Mouse (Mus musculus): ENCODE results near the gene Gata3. TPM values are rescaled to one million over a fixed set of nuclear protein-coding genes. Genes with fewer than 3 reads are reported as not detected.

Gene Gata3
- total and polyA plus RNA-seq, 3 experiments, result 0.08 to 0.63 (median 0.11) TPM

DNA sequence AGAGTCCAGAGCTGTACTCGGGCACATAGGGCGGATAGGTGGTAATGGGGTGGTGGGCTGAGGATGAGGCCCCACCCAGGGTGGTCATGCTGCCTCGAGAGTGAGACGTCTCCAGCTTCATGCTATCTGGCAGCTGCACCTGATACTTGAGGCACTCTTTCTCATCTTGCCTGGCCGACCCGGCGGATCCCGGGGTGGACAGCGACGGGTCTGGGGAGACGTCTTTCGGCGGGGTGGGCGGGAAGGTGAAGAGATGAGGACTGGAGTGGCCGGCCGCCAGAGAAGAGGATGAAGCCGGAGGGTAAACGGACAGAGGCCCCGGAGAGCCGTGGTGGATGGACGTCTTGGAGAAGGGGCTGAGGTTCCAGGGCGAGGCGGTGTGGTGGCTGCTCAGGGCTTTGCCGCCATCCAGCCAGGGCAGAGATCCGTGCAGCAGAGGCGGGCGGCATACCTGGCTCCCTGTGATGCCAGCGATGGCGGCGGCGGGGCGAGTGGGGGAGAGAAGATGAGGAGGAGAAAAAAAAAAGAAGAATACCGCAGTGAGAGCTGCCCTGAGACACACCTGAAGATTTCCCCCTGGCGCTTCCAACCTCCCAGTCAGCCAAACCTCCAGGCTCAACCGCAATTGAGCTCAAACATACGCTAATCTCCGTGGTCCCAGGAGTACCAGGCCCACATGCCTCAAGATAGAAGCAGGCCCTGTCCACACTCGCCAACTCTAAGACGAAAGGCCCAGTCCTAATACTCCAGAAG, 15.2 kb downstream of the Gata3 start:
- Histone ChIP-seq H3K27me3 (replicated peaks) (no peaks in the 10 kb centered on the region), H3K27ac (ENCODE audit: insufficient read depth, low read depth) (no peak overlapping the region)

DNA sequence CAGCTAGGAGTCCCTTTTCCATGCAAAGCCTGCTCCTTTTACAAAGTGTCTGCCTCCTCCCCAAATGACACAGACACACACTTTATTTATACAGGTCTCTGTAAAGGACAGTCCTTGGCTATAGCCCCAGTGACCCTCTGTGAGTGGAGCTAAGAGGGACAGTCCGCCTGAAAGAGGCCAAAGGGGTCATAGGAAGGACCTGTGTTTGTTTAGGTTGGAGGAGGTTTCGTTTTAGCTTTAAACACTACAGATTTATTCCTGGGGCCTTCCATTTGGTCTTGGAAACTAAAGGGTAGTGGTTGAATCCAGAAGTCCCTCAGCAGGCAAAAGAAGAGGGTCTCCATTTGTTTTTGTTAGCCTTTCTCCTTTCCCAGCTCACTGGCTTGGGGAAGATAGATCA, 16.1 kb downstream of the Gata3 start:
- dilution Hi-C loops (cut with MboI; ENCODE audit: extremely low pct_ligation_motif_present, extremely low pct_unique_long_range_greater_than_20kb, low sequenced_read_pairs) (no loop called here), in situ Hi-C loops (cut with MboI; ENCODE audit: low pct_ligation_motif_present, low pct_unique_long_range_greater_than_20kb, low sequenced_read_pairs) (no loop called here)
- peaks cover 3% of the 10 kb centered on the region for H3K9me3 ChIP-seq (replicated peaks; ENCODE audit: low read length)
- H3K4me2 ChIP-seq (ENCODE audit: insufficient read depth, low read depth, poor library complexity, severe bottlenecking), result no peak overlapping the region
- no peak overlapping the region for H3K9ac ChIP-seq (ENCODE audit: insufficient read depth, low read depth)
- peaks cover 5 to 37% of the 10 kb centered on the region in 2 experiments; a peak in 3 of 4 replicates for H3K4me1 ChIP-seq (ENCODE audit: control insufficient read depth in 1 of 2, insufficient read depth in 2 of 2)
- DNase-seq (ENCODE audit: extremely low read depth), result no peak
- no peak overlapping the region for H3K27ac ChIP-seq (ENCODE audit: insufficient read depth, low read depth)
- TF ChIP-seq SIN3A (IDR thresholded peaks at IDR 0.05; ENCODE audit: low read length) (no peak), ELF1 (IDR thresholded peaks at IDR 0.05; ENCODE audit: low read depth, low read length) (no peak), MEF2A (IDR thresholded peaks at IDR 0.05; ENCODE audit: borderline replicate concordance, low read depth, low read length) (no peak), TCF12 (IDR thresholded peaks at IDR 0.05; ENCODE audit: low read depth, low read length) (no peak), ZC3H11A (IDR thresholded peaks at IDR 0.05; ENCODE audit: low read depth, low read length) (no peak), CHD2 (IDR thresholded peaks at IDR 0.05; ENCODE audit: low read length) (no peak), PAX5 (IDR thresholded peaks at IDR 0.05; ENCODE audit: low read length) (no peak), NELFE (IDR thresholded peaks at IDR 0.05; ENCODE audit: low read depth, low read length) (no peak), EP300 (IDR thresholded peaks at IDR 0.05; ENCODE audit: low read length) (no peak), MAFK (IDR thresholded peaks at IDR 0.05; ENCODE audit: insufficient replicate concordance, low read length) (no peak), JUND (conservative IDR thresholded peaks at IDR 0.05; ENCODE audit: low read depth, low read length) (no peak), ZNF384 (IDR thresholded peaks at IDR 0.05; ENCODE audit: low read depth, low read length) (no peak), E2F4 (IDR thresholded peaks at IDR 0.05; ENCODE audit: insufficient replicate concordance, low read depth, low read length) (no peak), USF2 (conservative IDR thresholded peaks at IDR 0.05; ENCODE audit: low read depth, low read length) (no peak), MYC (IDR thresholded peaks at IDR 0.05; ENCODE audit: low read depth, low read length) (no peak), USF1 (IDR thresholded peaks at IDR 0.05; ENCODE audit: low read depth, low read length) (no peak), NRF1 (IDR thresholded peaks at IDR 0.05; ENCODE audit: low read depth, low read length) (no peak), HCFC1 (IDR thresholded peaks at IDR 0.05; ENCODE audit: low read depth, low read length) (no peak), ZMIZ1 (IDR thresholded peaks at IDR 0.05; ENCODE audit: low read depth, low read length) (no peak), CTCF (conservative IDR thresholded peaks at IDR 0.05 in 1 of 2, IDR thresholded peaks at IDR 0.05 in 1 of 2; ENCODE audit: low read depth in 2 of 2, low read length in 2 of 2) (no peak)
- no peaks in the 10 kb centered on the region for H3K27me3 ChIP-seq (replicated peaks)
- H3K79me2 ChIP-seq (replicated peaks; ENCODE audit: control insufficient read depth, extremely low read depth, insufficient read depth, poor library complexity, severe bottlenecking), result no peaks in the 10 kb centered on the region
- peaks cover 0 to 3% of the 10 kb centered on the region in 2 experiments for H3K36me3 ChIP-seq (replicated peaks in 1 of 2; ENCODE audit: control insufficient read depth in 1 of 2, insufficient read depth in 1 of 2, low read length in 1 of 2)
- no peak overlapping the region for H3K4me3 ChIP-seq (replicated peaks in 1 of 3; ENCODE audit: low read depth in 2 of 3, low read length in 2 of 3, poor library complexity in 1 of 3)

More for the DNA sequence above, 15.2 kb downstream of the Gata3 start:
- H3K9ac ChIP-seq (ENCODE audit: insufficient read depth, low read depth), result no peak overlapping the region
- no peak for DNase-seq (ENCODE audit: extremely low read depth)
- H3K36me3 ChIP-seq (replicated peaks in 1 of 2; ENCODE audit: control insufficient read depth in 1 of 2, insufficient read depth in 1 of 2, low read length in 1 of 2), result peaks cover 0 to 3% of the 10 kb centered on the region in 2 experiments
- H3K9me3 ChIP-seq (replicated peaks; ENCODE audit: low read length), result peaks cover 3% of the 10 kb centered on the region
- TF ChIP-seq POLR2A (IDR thresholded peaks at IDR 0.05; ENCODE audit: low read depth, low read length) (no peak), SIN3A (IDR thresholded peaks at IDR 0.05; ENCODE audit: low read length) (no peak), KAT2A (IDR thresholded peaks at IDR 0.05; ENCODE audit: insufficient replicate concordance, low read length) (no peak), USF1 (IDR thresholded peaks at IDR 0.05; ENCODE audit: low read depth, low read length) (no peak), CHD1 (IDR thresholded peaks at IDR 0.05; ENCODE audit: low read depth, low read length) (no peak), NELFE (IDR thresholded peaks at IDR 0.05; ENCODE audit: low read depth, low read length) (no peak), ZNF384 (IDR thresholded peaks at IDR 0.05; ENCODE audit: low read depth, low read length) (no peak), IRF4 (IDR thresholded peaks at IDR 0.05; ENCODE audit: low read depth, low read length) (no peak), MYC (IDR thresholded peaks at IDR 0.05; ENCODE audit: low read depth, low read length) (no peak), EP300 (IDR thresholded peaks at IDR 0.05; ENCODE audit: low read length) (no peak), PAX5 (IDR thresholded peaks at IDR 0.05; ENCODE audit: low read length) (no peak), BHLHE40 (IDR thresholded peaks at IDR 0.05; ENCODE audit: low read depth, low read length) (no peak), MAX (IDR thresholded peaks at IDR 0.05; ENCODE audit: low read length) (no peak)
- no peak overlapping the region for H3K4me2 ChIP-seq (ENCODE audit: insufficient read depth, low read depth, poor library complexity, severe bottlenecking)
- no peak overlapping the region for H3K4me3 ChIP-seq (replicated peaks in 1 of 3; ENCODE audit: low read depth in 2 of 3, low read length in 2 of 3, poor library complexity in 1 of 3)
- no peaks in the 10 kb centered on the region for H3K79me2 ChIP-seq (replicated peaks; ENCODE audit: control insufficient read depth, extremely low read depth, insufficient read depth, poor library complexity, severe bottlenecking)
- peaks cover 4 to 35% of the 10 kb centered on the region in 2 experiments; a peak in 3 of 4 replicates for H3K4me1 ChIP-seq (ENCODE audit: control insufficient read depth in 1 of 2, insufficient read depth in 2 of 2)
- dilution Hi-C loops (cut with MboI; ENCODE audit: extremely low pct_ligation_motif_present, extremely low pct_unique_long_range_greater_than_20kb, low sequenced_read_pairs) (no loop called here), in situ Hi-C loops (cut with MboI; ENCODE audit: low pct_ligation_motif_present, low pct_unique_long_range_greater_than_20kb, low sequenced_read_pairs) (loop anchor here (25.0 kb wide), 1 partner anchor 412 kb away; no protein-coding TSS in a partner anchor)

Data from CH12.LX (cell line).